Mouse (Mus musculus) embryonic facial prominence, embryonic 13.5 days (tissue): ENCODE data around the gene Pafah1b3. TPM values are rescaled to one million over a fixed set of nuclear protein-coding genes. Genes with fewer than 3 reads are reported as not detected.
"Not testable (repeated sequence)": the region's sequence is repeated elsewhere in the genome, so short reads cannot be mapped to it uniquely, and the experiment has no call there.

Experiments
- ATAC-seq: fragments of 200-750 bp; cut with Nextera tagmentation; 2 replicates; pipeline ENCODE4 v1.8.0; 2017; ENCODE audit warnings: low read depth; ENCODE audit not compliant: insufficient number of reproducible peaks, insufficient read depth, low FRiP score, low TSS enrichment
- H3K27ac ChIP-seq: fragments of 300-500 bp; sonication (generic); 2 replicates; pipeline ENCODE4 v1.5.1; 2015; ENCODE audit warnings: moderate library complexity, mild to moderate bottlenecking, inconsistent platforms
- H3K27me3 ChIP-seq: fragments of 300-500 bp; sonication (generic); 2 replicates; pipeline ENCODE4 v1.6.1; 2015; ENCODE audit warnings: mild to moderate bottlenecking, inconsistent platforms
- H3K36me3 ChIP-seq: fragments of 300-500 bp; sonication (generic); 2 replicates; pipeline ENCODE4 v1.6.1; 2015; ENCODE audit warnings: mild to moderate bottlenecking, inconsistent platforms
- H3K4me1 ChIP-seq: fragments of 300-500 bp; sonication (generic); 2 replicates; pipeline ENCODE4 v1.6.1; 2015; ENCODE audit warnings: inconsistent platforms
- H3K4me2 ChIP-seq: fragments of 300-500 bp; sonication (generic); 2 replicates; pipeline ENCODE4 v1.6.1; 2015; ENCODE audit warnings: moderate library complexity, mild to moderate bottlenecking, inconsistent platforms
- H3K4me3 ChIP-seq: fragments of 300-500 bp; sonication (generic); 2 replicates; pipeline ENCODE4 v1.5.1; 2015; ENCODE audit warnings: mild to moderate bottlenecking, inconsistent platforms
- H3K9ac ChIP-seq: fragments of 300-500 bp; sonication (generic); 2 replicates; pipeline ENCODE4 v1.6.1; 2015; ENCODE audit warnings: mild to moderate bottlenecking, inconsistent platforms
- H3K9me3 ChIP-seq: fragments of 300-500 bp; sonication (generic); 2 replicates; pipeline ENCODE4 v1.6.1; 2016; ENCODE audit warnings: inconsistent platforms
- WGBS: fragments of 180-500 bp; shearing (Covaris S2); methylation state at CpG from one replicate; pipeline ENCODE4 v1.1.7; 2015; ENCODE audit warnings: mixed read lengths; 5-methylcytosine and 5-hydroxymethylcytosine counted together
- polyA plus RNA-seq: library from polyadenylated mRNA; unstranded; fragments of >200 nt; fragmentation: Nextera tagmentation; extraction: Ambion mirVana; gene quantifications from 2 replicates; pipeline ENCODE4 v1.2.1, GENCODE M21; 2015

Pafah1b3 gene
- polyA plus RNA-seq: 315 and 322 TPM in 2 replicates

DNA sequence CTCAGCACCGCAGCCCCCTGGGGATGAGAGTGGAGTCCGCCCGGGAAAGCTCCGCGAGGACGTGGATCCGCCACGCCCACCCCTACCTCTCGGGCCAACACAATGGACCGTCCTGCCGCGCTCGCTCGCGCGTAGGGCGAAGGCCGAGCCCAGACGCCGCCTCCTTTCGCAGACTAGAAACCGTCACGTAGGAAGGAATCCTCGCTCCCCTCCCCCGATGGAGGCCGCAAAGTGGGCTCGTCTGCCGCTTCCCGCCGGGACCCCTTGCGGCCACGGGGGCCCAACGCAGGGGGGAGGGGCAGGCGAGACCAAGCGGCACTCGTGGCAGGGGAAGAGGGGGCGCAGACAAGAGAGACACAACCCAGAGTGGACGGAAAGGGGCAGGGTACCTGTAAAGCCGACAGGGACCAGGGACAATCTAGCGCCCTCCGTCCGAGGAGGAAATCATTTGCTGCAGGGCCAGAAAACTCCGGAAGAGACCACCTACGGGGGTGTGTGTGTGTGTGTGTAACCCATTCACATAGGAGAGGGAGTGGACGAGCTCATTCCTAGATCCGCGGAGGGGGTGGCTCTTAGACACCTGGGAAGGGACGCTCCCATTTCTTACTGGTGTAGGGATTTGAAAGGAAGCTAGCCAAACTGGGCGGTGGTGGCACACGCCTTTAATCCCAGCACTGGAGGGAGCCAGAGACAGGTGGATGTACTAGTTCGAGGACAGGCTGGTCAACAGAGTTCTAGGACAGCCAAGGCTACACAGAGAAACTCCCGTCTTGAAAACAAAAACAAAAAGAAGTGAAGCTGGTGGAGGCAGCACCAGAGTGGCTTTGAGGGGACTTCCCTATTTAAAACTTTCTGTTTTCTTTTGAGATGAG, at the start of gene Pafah1b3:
TSS of gene Pafah1b3 (minus strand) at position 533 of the 872 bp plus-strand sequence.
- H3K36me3 ChIP-seq: peaks cover 35% of the 10 kb centered on the region
- H3K4me2 ChIP-seq: peak within 1 kb of the TSS; percentile 78
- peaks cover 27% of the 10 kb centered on the region for H3K4me1 ChIP-seq
- H3K9me3 ChIP-seq: no peaks in the 10 kb centered on the region
- ATAC-seq: peak; percentile 85
- peak within 1 kb of the TSS; percentile 97 for H3K27ac ChIP-seq
- WGBS: under 1% methylated on average over 52 of the region's 52 CpGs
- H3K4me3 ChIP-seq: peak within 1 kb of the TSS; percentile 88
- no peaks in the 10 kb centered on the region for H3K27me3 ChIP-seq
- H3K9ac ChIP-seq: peak within 1 kb of the TSS; percentile 91

DNA sequence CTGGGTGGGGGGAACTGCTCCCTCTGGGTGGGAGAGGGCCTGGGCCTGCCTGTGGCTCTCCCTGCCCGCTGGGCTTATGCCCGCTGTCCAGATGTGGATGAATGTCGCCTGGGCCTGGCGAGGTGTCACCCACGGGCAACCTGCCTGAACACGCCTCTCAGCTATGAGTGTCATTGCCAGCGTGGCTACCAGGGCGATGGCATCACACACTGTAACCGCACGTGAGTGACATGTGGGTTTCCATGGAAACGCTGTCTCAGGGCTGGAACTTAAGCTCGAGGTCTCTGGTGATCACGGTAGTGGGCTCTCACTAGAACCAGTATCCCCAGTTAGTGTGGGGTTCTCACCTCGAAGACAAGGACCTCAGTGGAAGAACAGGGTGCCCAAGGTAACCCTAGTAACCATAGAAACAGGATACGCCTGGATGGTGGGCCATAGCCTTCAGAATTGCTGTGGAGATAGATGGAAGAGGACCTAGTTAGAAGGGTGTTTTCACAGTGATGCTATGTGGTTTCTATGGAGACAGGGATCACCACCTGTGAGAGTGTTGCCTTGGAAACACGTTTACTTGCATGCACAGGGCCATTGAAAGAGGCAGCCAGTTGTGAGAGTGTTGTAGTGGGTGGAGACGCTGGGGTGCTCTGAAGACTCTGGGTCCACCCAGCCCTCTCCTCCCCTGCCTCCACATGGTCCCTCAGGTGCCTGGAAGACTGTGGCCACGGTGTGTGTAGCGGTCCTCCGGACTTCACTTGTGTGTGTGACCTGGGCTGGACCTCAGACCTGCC, 43.4 kb upstream of the Pafah1b3 start:
- H3K4me1 ChIP-seq: no peaks in the 10 kb centered on the region
- no peak overlapping the region for H3K4me3 ChIP-seq
- H3K27ac ChIP-seq: no peak overlapping the region
- H3K9ac ChIP-seq: no peak overlapping the region
- no peaks in the 10 kb centered on the region for H3K27me3 ChIP-seq
- WGBS: 81% methylated on average over 20 of the region's 20 CpGs
- no peak overlapping the region for H3K4me2 ChIP-seq
- no peaks in the 10 kb centered on the region for H3K9me3 ChIP-seq
- ATAC-seq: no peak
- peaks cover 88% of the 10 kb centered on the region for H3K36me3 ChIP-seq

DNA sequence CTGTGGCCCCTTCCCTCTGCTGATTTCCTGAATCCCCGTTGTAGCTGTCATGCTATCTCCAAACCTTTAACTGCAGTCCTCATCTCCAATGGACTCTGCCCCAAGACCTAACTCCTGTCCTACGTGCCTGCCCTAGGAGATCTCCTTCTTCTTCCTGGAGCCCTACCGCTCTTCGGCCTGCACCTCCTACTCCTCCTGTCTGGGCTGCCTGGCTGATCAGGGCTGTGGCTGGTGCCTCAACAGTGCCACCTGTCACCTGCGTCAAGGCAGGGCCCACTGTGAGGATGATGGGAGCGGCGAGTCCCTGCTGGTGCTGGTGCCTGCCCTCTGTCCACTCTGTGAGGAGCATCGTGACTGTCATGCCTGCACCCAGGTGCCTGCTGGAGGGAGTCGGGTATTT, 41.5 kb upstream of the Pafah1b3 start:
- Histone ChIP-seq H3K4me3 (no peak overlapping the region), H3K9ac (no peak overlapping the region), H3K4me1 (no peaks in the 10 kb centered on the region), H3K9me3 (no peaks in the 10 kb centered on the region), H3K36me3 (peaks cover 90% of the 10 kb centered on the region), H3K27ac (no peak overlapping the region), H3K4me2 (no peak overlapping the region), H3K27me3 (no peaks in the 10 kb centered on the region)
- ATAC-seq: no peak
- WGBS: 89% methylated on average over 9 of the region's 9 CpGs

DNA sequence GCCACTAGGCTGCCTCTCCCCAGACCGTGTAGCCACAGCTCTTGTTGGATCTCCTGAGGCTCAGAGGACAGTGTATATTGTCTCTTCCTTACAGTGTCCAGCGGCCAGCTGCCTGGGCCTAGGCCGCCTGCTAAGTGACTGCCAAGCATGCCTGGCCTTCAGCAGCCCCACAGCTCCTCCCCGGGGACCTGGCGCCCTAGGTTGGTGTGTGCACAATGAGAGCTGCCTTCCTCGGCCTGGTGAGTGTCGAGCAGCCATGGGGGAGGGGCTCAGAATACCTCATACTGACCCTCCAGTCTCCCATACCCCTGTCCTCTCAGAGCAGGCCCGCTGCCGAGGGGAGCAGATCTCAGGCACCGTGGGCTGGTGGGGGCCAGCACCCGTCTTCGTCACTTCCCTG, 36.7 kb upstream of the Pafah1b3 start:
- peaks cover 85% of the 10 kb centered on the region for H3K36me3 ChIP-seq
- WGBS: 84% methylated on average over 12 of the region's 12 CpGs
- no peak for ATAC-seq

DNA sequence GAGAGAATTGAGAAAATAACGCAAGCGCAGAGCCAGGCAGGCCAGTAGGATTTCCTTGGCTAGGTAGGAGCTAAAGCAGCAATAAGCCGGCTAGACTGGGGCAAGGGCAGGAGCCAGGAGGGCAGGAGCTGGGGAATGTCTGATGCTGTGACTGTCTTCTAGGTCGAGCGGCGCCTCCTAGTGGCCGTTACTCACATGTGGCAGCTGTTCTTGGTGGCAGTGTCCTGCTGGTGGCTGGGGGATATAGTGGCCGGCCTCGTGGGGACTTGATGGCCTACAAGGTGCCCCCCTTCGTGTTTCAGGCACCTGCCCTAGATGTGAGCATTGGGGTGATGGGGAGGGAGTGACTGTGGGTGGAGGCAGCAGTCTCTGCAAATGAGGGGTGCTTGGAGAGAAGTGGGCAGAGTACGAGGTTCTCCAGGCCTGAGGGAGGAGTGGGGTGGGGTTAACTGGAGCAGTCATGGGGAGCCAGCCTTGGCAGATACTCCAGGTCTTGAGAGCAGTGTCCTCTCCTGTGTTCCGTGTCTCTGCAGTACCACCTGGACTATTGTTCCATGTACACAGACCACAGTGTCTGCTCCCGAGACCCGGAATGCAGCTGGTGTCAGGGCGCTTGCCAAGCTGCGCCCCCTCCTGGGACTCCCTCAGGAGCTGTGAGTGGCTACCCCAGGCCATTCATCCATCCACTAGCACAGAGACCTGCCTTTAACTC, 36.0 kb upstream of the Pafah1b3 start:
- H3K4me3 ChIP-seq: no peak overlapping the region
- WGBS: 44% methylated on average over 16 of the region's 16 CpGs
- ATAC-seq: peak; percentile 45; the same call in 1 of the 2 replicates

More for the DNA sequence above, 36.7 kb upstream of the Pafah1b3 start:
- Histone ChIP-seq H3K27me3 (no peaks in the 10 kb centered on the region), H3K27ac (no peak overlapping the region), H3K4me2 (no peak overlapping the region), H3K4me3 (no peak overlapping the region), H3K9ac (no peak overlapping the region), H3K4me1 (no peaks in the 10 kb centered on the region), H3K9me3 (no peaks in the 10 kb centered on the region)

DNA sequence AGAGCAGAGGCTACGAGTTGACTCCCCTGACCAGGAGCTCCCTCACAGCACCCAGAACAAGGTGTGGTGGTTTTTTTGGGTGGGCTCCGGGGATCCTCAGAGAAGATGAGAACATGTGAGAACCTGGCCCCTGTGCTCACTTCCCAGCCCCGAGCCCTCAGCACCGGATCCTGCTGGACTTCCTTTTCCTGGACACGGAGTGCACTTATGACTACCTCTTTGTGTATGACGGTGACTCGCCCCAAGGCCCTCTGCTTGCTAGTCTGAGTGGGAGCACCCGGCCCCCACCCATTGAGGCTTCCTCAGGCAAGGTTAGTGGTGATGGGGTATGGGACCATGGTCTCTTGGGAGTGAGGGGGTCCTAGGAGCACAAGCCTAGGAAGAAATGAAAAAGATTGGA, 28.4 kb upstream of the Pafah1b3 start:
- H3K27me3 ChIP-seq: no peaks in the 10 kb centered on the region
- 60% methylated on average over 8 of the region's 8 CpGs for WGBS
- H3K36me3 ChIP-seq: peaks cover 47% of the 10 kb centered on the region
- H3K9ac ChIP-seq: no peak overlapping the region
- ATAC-seq: no peak
- H3K27ac ChIP-seq: no peak overlapping the region
- no peak overlapping the region for H3K4me2 ChIP-seq
- H3K4me3 ChIP-seq: no peak overlapping the region
- H3K9me3 ChIP-seq: no peaks in the 10 kb centered on the region
- peaks cover 17% of the 10 kb centered on the region for H3K4me1 ChIP-seq

More for the DNA sequence above, 36.0 kb upstream of the Pafah1b3 start:
- H3K27ac ChIP-seq: no peak overlapping the region
- no peak overlapping the region for H3K4me2 ChIP-seq
- H3K27me3 ChIP-seq: no peaks in the 10 kb centered on the region
- no peaks in the 10 kb centered on the region for H3K4me1 ChIP-seq
- H3K9me3 ChIP-seq: no peaks in the 10 kb centered on the region
- peaks cover 79% of the 10 kb centered on the region for H3K36me3 ChIP-seq
- H3K9ac ChIP-seq: 0 out of 2 replicates have a peak overlapping the region, but pooled peaks have one; percentile 21

DNA sequence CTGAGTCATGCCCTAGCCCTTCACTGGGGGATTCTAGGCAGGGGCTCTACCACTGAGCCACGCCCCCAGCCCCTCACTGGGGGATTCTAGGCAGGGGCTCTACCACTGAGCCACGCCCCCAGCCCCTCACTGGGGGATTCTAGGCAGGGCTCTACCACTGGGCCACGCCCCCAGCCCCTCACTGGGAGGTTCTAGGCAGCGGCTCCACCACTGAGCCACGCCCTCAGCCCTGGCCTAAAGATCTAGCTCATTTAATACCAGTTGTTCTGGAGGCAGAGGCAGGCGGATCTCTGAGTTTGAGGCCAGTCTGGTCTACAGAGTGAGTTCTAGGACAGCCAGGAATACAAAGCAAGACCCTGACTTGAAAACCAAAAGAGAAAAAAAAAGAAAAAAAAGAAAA, 27.6 kb upstream of the Pafah1b3 start:
- not testable (repeated sequence) for ATAC-seq
- 92% methylated on average over 6 of the region's 6 CpGs for WGBS

DNA sequence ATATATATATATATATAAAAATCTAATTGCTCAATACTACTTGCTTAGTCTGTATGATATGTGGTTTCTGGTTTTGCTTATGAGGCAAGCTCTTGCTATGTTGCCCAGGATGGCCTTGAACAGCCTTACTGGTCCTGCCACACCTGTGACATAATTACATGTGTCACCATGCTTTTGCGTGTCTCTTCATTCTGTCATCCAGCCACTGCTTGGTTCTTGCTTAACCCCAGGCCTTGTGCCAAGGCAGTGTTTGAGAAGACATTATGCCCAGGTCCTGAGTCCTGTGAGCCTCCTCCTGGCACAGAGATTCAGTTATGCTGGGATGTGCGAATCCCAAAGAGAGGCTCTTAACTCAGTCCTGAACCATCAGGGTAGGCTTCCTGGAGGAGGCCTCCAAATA, 25.4 kb upstream of the Pafah1b3 start:
- Histone ChIP-seq H3K9ac (no peak overlapping the region), H3K4me2 (peak overlapping the region; percentile 26), H3K4me1 (peaks cover 27% of the 10 kb centered on the region), H3K27me3 (no peaks in the 10 kb centered on the region), H3K36me3 (peaks cover 27% of the 10 kb centered on the region), H3K9me3 (no peaks in the 10 kb centered on the region), H3K27ac (no peak overlapping the region), H3K4me3 (no peak overlapping the region)
- WGBS: 80% methylated on average over 2 of the region's 2 CpGs
- no peak for ATAC-seq

More for the DNA sequence above, 27.6 kb upstream of the Pafah1b3 start:
- H3K4me1 ChIP-seq: peaks cover 20% of the 10 kb centered on the region
- not testable (repeated sequence) for H3K4me3 ChIP-seq, H3K27ac ChIP-seq, H3K27me3 ChIP-seq, H3K9me3 ChIP-seq, H3K9ac ChIP-seq, H3K4me2 ChIP-seq
- peaks cover 39% of the 10 kb centered on the region for H3K36me3 ChIP-seq

DNA sequence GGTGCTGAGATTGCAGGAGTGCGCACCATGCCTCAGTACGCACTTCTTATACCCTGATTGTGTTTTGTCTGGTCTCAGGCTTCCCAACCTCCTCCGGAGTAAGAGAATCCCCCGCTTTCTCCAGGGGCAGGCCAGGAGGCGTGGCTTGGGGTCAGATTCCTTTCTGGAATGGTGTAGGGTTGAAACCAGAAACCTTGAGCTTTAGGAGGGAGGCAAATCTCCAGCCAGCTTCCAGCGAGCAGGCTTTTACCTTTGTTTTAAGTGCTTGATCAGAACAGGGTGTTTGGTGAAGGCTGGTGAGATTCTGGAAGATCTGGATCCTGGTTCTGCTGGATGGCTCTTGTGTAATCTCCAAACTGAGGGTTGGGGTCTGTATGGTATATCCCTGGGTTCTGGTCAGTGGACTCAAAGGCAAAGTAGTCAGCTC, 24.3 kb upstream of the Pafah1b3 start:
- Histone ChIP-seq H3K36me3 (peaks cover 16% of the 10 kb centered on the region; the same call in 1 of the 2 replicates), H3K9me3 (no peaks in the 10 kb centered on the region), H3K27me3 (no peaks in the 10 kb centered on the region), H3K4me2 (peak overlapping the region; percentile 50), H3K4me1 (peaks cover 37% of the 10 kb centered on the region), H3K27ac (peak overlapping the region; percentile 94), H3K9ac (peak overlapping the region; percentile 51), H3K4me3 (peak overlapping the region; percentile 30)
- peak; percentile 80 for ATAC-seq
- WGBS: 2% methylated on average over 6 of the region's 6 CpGs

DNA sequence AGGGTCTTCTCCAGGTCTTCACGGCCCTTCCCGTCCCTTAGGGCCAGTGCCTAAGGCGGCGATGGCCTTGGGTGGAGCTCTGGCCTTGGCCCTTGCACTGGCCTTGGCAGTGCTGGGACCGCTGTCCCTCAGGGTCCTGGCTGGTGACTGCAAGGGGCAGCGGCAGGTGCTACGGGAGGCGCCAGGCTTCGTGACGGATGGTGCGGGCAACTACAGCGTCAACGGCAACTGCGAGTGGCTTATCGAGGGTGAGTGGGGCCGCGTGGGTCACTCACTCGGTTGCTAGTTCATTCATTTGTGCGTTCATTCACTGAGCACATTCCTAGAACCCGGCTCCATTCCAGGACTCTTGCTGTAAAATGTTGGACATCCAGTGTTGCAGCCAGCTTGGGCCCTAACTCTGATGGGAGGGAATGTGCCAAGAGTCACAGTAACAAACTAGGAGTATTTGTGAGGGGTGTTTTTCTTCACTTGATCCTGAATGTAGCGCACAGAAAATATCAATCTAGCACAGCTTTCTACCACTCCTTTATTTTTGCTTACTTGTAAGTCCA, 19.7 kb upstream of the Pafah1b3 start:
- 20% methylated on average over 21 of the region's 21 CpGs for WGBS
- Histone ChIP-seq H3K4me2 (peak overlapping the region; percentile 99), H3K4me3 (peak overlapping the region; percentile 73), H3K4me1 (peaks cover 44% of the 10 kb centered on the region), H3K9ac (peak overlapping the region; percentile 94), H3K27me3 (peaks cover 33% of the 10 kb centered on the region), H3K27ac (peak overlapping the region; percentile 90), H3K9me3 (no peaks in the 10 kb centered on the region), H3K36me3 (0 out of 2 replicates have a peak, but pooled peaks cover 3% of the 10 kb centered on the region)
- no peak for ATAC-seq
